Comparison of ENCODE assay signal across 19 mouse cellular contexts in the genomic region with DNA sequence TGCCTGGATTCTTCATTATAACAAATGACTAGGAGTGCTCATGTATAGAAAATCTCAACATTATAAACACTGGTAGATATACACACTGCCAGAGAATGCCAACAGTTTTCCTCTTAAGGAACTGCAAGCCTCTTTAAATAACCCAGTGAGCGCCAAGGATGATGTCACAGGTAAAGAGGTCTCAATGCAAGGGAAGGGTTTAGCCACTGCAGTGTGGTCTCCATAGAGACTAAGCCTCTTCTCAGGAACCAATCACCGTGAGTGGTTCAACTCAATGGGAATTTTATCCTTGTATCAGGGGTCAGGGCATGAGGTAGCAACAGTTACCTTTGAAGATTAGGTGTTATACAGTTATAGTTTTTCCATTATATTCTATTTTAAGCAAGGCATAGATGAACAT.
DNase-seq lines count a peak whose midpoint lies in the region; ATAC-seq lines count a peak whose summit lies in the region.
"Had no signal": no experiment of that assay in that cellular context is flagged by ENCODE, and none has a peak within 500 bp of the region (broad histone marks: within the 10 kb centered on the region; RNA-seq: fewer than 3 reads in every experiment).

No protein-coding gene starts in this region.

- no peak overlapping the region for H3K4me3 ChIP-seq in limb, embryonic 13.5 days
- H3K4me3 ChIP-seq in limb, embryonic 10.5 days, result no peak overlapping the region
- H3K4me3 ChIP-seq in embryonic facial prominence, embryonic 14.5 days (ENCODE audit: low read depth, low read length), result no peak overlapping the region
- H3K4me3 ChIP-seq in midbrain, embryonic 12.5 days, result no peak overlapping the region
- no peak overlapping the region for H3K4me3 ChIP-seq in kidney, embryonic 16.5 days (ENCODE audit: low read length)
- H3K4me3 ChIP-seq: embryonic facial prominence, embryonic 15.5 days; heart, embryonic 15.5 days; hindbrain, embryonic 10.5 days; layer of hippocampus, adult 2 months; limb, embryonic 12.5 days had no signal

- H3K4me1 ChIP-seq in limb, embryonic 13.5 days, result no peaks in the 10 kb centered on the region
- no peaks in the 10 kb centered on the region for H3K4me1 ChIP-seq in limb, embryonic 10.5 days
- H3K4me1 ChIP-seq in embryonic facial prominence, embryonic 14.5 days (ENCODE audit: control insufficient read depth, insufficient read depth, low read length), result no peaks in the 10 kb centered on the region
- H3K4me1 ChIP-seq in midbrain, embryonic 12.5 days, result no peaks in the 10 kb centered on the region
- H3K4me1 ChIP-seq in kidney, embryonic 16.5 days (ENCODE audit: insufficient read depth, low read length), result no peaks in the 10 kb centered on the region
- H3K4me1 ChIP-seq: embryonic facial prominence, embryonic 15.5 days; hindbrain, embryonic 10.5 days; limb, embryonic 12.5 days had no signal

- H3K27ac ChIP-seq in limb, embryonic 13.5 days, result no peak overlapping the region
- H3K27ac ChIP-seq in limb, embryonic 10.5 days, result no peak overlapping the region
- H3K27ac ChIP-seq in embryonic facial prominence, embryonic 14.5 days (replicated peaks; ENCODE audit: low read depth, low read length), result no peak overlapping the region
- H3K27ac ChIP-seq in midbrain, embryonic 12.5 days (replicated peaks), result no peak overlapping the region
- no peak overlapping the region for H3K27ac ChIP-seq in kidney, embryonic 16.5 days (ENCODE audit: low read length)
- H3K27ac ChIP-seq: embryonic facial prominence, embryonic 15.5 days; heart, embryonic 15.5 days; hindbrain, embryonic 10.5 days; kidney, postnatal 0 days; layer of hippocampus, adult 2 months; limb, embryonic 12.5 days had no signal

- 65% methylated on average over 2 of the region's 2 CpGs for WGBS in limb, embryonic 13.5 days
- WGBS in limb, embryonic 10.5 days, result 80% methylated on average over 2 of the region's 2 CpGs
- 61% methylated on average over 2 of the region's 2 CpGs for WGBS in embryonic facial prominence, embryonic 14.5 days
- WGBS in midbrain, embryonic 12.5 days, result 11% methylated on average over 2 of the region's 2 CpGs
- WGBS in kidney, embryonic 16.5 days, result 88% methylated on average over 2 of the region's 2 CpGs

- no peak overlapping the region for H3K4me2 ChIP-seq in limb, embryonic 13.5 days (replicated peaks)
- no peak overlapping the region for H3K4me2 ChIP-seq in embryonic facial prominence, embryonic 14.5 days (ENCODE audit: low read depth, low read length)
- no peak overlapping the region for H3K4me2 ChIP-seq in midbrain, embryonic 12.5 days (replicated peaks)
- H3K4me2 ChIP-seq in kidney, embryonic 16.5 days (replicated peaks; ENCODE audit: low read depth, low read length), result no peak overlapping the region
- H3K4me2 ChIP-seq: embryonic facial prominence, embryonic 15.5 days; heart, embryonic 15.5 days; limb, embryonic 12.5 days had no signal

- intact Hi-C loops in left cerebral cortex, postnatal 14 days (cut with DNase I), result no loop called here

- 0 out of 2 replicates have a peak, but pooled peaks have one; percentile 40 for ATAC-seq in limb, embryonic 13.5 days (ENCODE audit: low FRiP score, low read depth)
- ATAC-seq in embryonic facial prominence, embryonic 14.5 days (ENCODE audit: low read depth), result no peak
- ATAC-seq in midbrain, embryonic 12.5 days (ENCODE audit: low FRiP score, low read depth), result peak; percentile 80
- no peak for ATAC-seq in kidney, embryonic 16.5 days (ENCODE audit: low FRiP score, low TSS enrichment)
- ATAC-seq: inflammation-experienced regulatory T-cells, adult 6 months had no signal

- peaks cover 43% of the 10 kb centered on the region for H3K36me3 ChIP-seq in limb, embryonic 13.5 days
- H3K36me3 ChIP-seq in limb, embryonic 10.5 days, result peaks cover 22% of the 10 kb centered on the region; the same call in 1 of the 2 replicates
- H3K36me3 ChIP-seq in embryonic facial prominence, embryonic 14.5 days (ENCODE audit: control insufficient read depth, insufficient read depth, low read length), result peaks cover 28% of the 10 kb centered on the region
- H3K36me3 ChIP-seq in midbrain, embryonic 12.5 days, result 0 out of 2 replicates have a peak, but pooled peaks cover 3% of the 10 kb centered on the region
- H3K36me3 ChIP-seq in kidney, embryonic 16.5 days (ENCODE audit: insufficient read depth, low read length), result peaks cover 33% of the 10 kb centered on the region

- no peaks in the 10 kb centered on the region for H3K9me3 ChIP-seq in limb, embryonic 13.5 days
- no peaks in the 10 kb centered on the region for H3K9me3 ChIP-seq in limb, embryonic 10.5 days (replicated peaks)
- H3K9me3 ChIP-seq in embryonic facial prominence, embryonic 14.5 days (ENCODE audit: control insufficient read depth, low read length), result no peaks in the 10 kb centered on the region
- H3K9me3 ChIP-seq in midbrain, embryonic 12.5 days, result no peaks in the 10 kb centered on the region
- H3K9me3 ChIP-seq in kidney, embryonic 16.5 days (ENCODE audit: low read length), result no peaks in the 10 kb centered on the region
- H3K9me3 ChIP-seq: embryonic facial prominence, embryonic 15.5 days; heart, embryonic 15.5 days; hindbrain, embryonic 10.5 days; limb, embryonic 12.5 days had no signal

- H3K27me3 ChIP-seq in limb, embryonic 13.5 days, result no peaks in the 10 kb centered on the region
- H3K27me3 ChIP-seq in limb, embryonic 10.5 days (ENCODE audit: low read depth, poor library complexity, severe bottlenecking), result no peaks in the 10 kb centered on the region
- H3K27me3 ChIP-seq in embryonic facial prominence, embryonic 14.5 days (replicated peaks; ENCODE audit: control insufficient read depth, insufficient read depth, low read length), result no peaks in the 10 kb centered on the region
- H3K27me3 ChIP-seq in midbrain, embryonic 12.5 days, result no peaks in the 10 kb centered on the region
- H3K27me3 ChIP-seq in kidney, embryonic 16.5 days (ENCODE audit: insufficient read depth, low read length), result no peaks in the 10 kb centered on the region
- H3K27me3 ChIP-seq: embryonic facial prominence, embryonic 15.5 days; heart, embryonic 15.5 days; limb, embryonic 12.5 days had no signal

- no peak for DNase-seq in limb, embryonic 10.5 days (ENCODE audit: low spot score)
- DNase-seq in brain, adult 2 months (ENCODE audit: low read depth, low spot score), result peak; percentile 19
- peak; percentile 22 for DNase-seq in embryonic facial prominence, embryonic 14.5 days (ENCODE audit: low spot score)
- no peak for DNase-seq in thymus, postnatal 25 days
- DNase-seq in left cerebral cortex, postnatal 14 days (ENCODE audit: low spot score in 2 of 2), result no peak
- DNase-seq: cerebellum, postnatal 14 days; heart, adult 18-20 months; lung, postnatal 36 days; thymus, postnatal 36 days had no signal

- no peak overlapping the region for H3K9ac ChIP-seq in limb, embryonic 13.5 days
- H3K9ac ChIP-seq in embryonic facial prominence, embryonic 14.5 days (ENCODE audit: low read depth, low read length), result no peak overlapping the region
- no peak overlapping the region for H3K9ac ChIP-seq in midbrain, embryonic 12.5 days (replicated peaks)
- H3K9ac ChIP-seq in kidney, embryonic 16.5 days (replicated peaks; ENCODE audit: low read length), result no peak overlapping the region
- H3K9ac ChIP-seq: embryonic facial prominence, embryonic 15.5 days; heart, embryonic 15.5 days; limb, embryonic 12.5 days had no signal

Comparison
In these comparisons a context has a peak if more than half of its experiments do, and no peak if none do; other contexts are left out.
1. ATAC-seq: peak in limb, embryonic 13.5 days (single experiment) and midbrain, embryonic 12.5 days (single experiment); none in embryonic facial prominence, embryonic 14.5 days (single experiment) and kidney, embryonic 16.5 days (single experiment).
2. DNase-seq: peak in brain, adult 2 months (single experiment) and embryonic facial prominence, embryonic 14.5 days (single experiment); none in limb, embryonic 10.5 days (single experiment), thymus, postnatal 25 days (single experiment) and left cerebral cortex, postnatal 14 days (0 of 2).